Comparison of ENCODE assay signal across 8 mouse cellular contexts in genomic region chr5:115155156-115155631, GRCm38 (mm10). TPM values are rescaled to one million over a fixed set of nuclear protein-coding genes. Genes with fewer than 3 reads are reported as not detected.
DNase-seq lines count a peak whose midpoint lies in the region; ATAC-seq lines count a peak whose summit lies in the region.
"Had no signal": no experiment of that assay in that cellular context is flagged by ENCODE, and none has a peak within 500 bp of the region (broad histone marks: within the 10 kb centered on the region; RNA-seq: fewer than 3 reads in every experiment).

No protein-coding gene starts in this region.

- DNase-seq in limb, embryonic 11.5 days (ENCODE audit: low spot score), result no peak
- DNase-seq in MN1 (ENCODE audit: low spot score), result no peak
- DNase-seq in embryo, embryonic 11 days, result no peak
- DNase-seq: cerebellum, postnatal 36 days had no signal

- no peak overlapping the region for H3K27ac ChIP-seq in forebrain, embryonic 12.5 days
- H3K27ac ChIP-seq in limb, embryonic 11.5 days (replicated peaks; ENCODE audit: low read depth, low read length), result peak overlapping the region; percentile 10; the same call in 1 of the 2 replicates
- H3K27ac ChIP-seq in stomach, embryonic 14.5 days (ENCODE audit: low read length), result peak overlapping the region; percentile 6; the same call in 1 of the 2 replicates

- peaks cover 85% of the 10 kb centered on the region for H3K4me1 ChIP-seq in megakaryocyte, embryonic 14.5 days
- peaks cover 45% of the 10 kb centered on the region for H3K4me1 ChIP-seq in forebrain, embryonic 12.5 days
- H3K4me1 ChIP-seq in limb, embryonic 11.5 days (ENCODE audit: control insufficient read depth, insufficient read depth, low read length), result peaks cover 19% of the 10 kb centered on the region
- H3K4me1 ChIP-seq in stomach, embryonic 14.5 days (ENCODE audit: control insufficient read depth, insufficient read depth, low read length), result peaks cover 40% of the 10 kb centered on the region

- peak overlapping the region; percentile 79 for H3K4me2 ChIP-seq in forebrain, embryonic 12.5 days
- peak overlapping the region; percentile 81; the same call in 1 of the 2 replicates for H3K4me2 ChIP-seq in limb, embryonic 11.5 days (ENCODE audit: low read depth, severe bottlenecking)
- H3K4me2 ChIP-seq in stomach, embryonic 14.5 days (replicated peaks; ENCODE audit: low read depth, low read length), result peak overlapping the region; percentile 86

- H3K9me3 ChIP-seq in megakaryocyte, embryonic 14.5 days, result peaks cover 3% of the 10 kb centered on the region; the same call in 1 of the 2 replicates
- H3K9me3 ChIP-seq in forebrain, embryonic 12.5 days, result no peaks in the 10 kb centered on the region
- H3K9me3 ChIP-seq in limb, embryonic 11.5 days (ENCODE audit: control insufficient read depth, low read length), result no peaks in the 10 kb centered on the region; the same call in 1 of the 2 replicates
- H3K9me3 ChIP-seq in stomach, embryonic 14.5 days (ENCODE audit: control insufficient read depth, low read depth, low read length), result no peaks in the 10 kb centered on the region

- WGBS in forebrain, embryonic 12.5 days, result 77% methylated on average over 13 of the region's 13 CpGs
- WGBS in limb, embryonic 11.5 days, result 80% methylated on average over 13 of the region's 13 CpGs
- WGBS in stomach, embryonic 14.5 days, result 56% methylated on average over 13 of the region's 13 CpGs

- peak overlapping the region; percentile 97 for H3K9ac ChIP-seq in forebrain, embryonic 12.5 days
- H3K9ac ChIP-seq in limb, embryonic 11.5 days (ENCODE audit: low read length), result no peak overlapping the region
- H3K9ac ChIP-seq in stomach, embryonic 14.5 days (replicated peaks; ENCODE audit: low read depth, low read length), result peak overlapping the region; percentile 36; the same call in 1 of the 2 replicates

- H3K36me3 ChIP-seq in megakaryocyte, embryonic 14.5 days (replicated peaks; ENCODE audit: low read length), result peaks cover 44% of the 10 kb centered on the region
- H3K36me3 ChIP-seq in forebrain, embryonic 12.5 days (replicated peaks), result peaks cover 19% of the 10 kb centered on the region
- peaks cover 9% of the 10 kb centered on the region for H3K36me3 ChIP-seq in limb, embryonic 11.5 days (ENCODE audit: control insufficient read depth, insufficient read depth, low read length)
- H3K36me3 ChIP-seq in stomach, embryonic 14.5 days (ENCODE audit: control insufficient read depth, insufficient read depth, low read length), result peaks cover 17% of the 10 kb centered on the region

- no peaks in the 10 kb centered on the region for H3K27me3 ChIP-seq in megakaryocyte, embryonic 14.5 days (replicated peaks)
- no peaks in the 10 kb centered on the region for H3K27me3 ChIP-seq in forebrain, embryonic 12.5 days
- no peaks in the 10 kb centered on the region for H3K27me3 ChIP-seq in limb, embryonic 11.5 days (ENCODE audit: control insufficient read depth, insufficient read depth, low read length)
- H3K27me3 ChIP-seq in stomach, embryonic 14.5 days (ENCODE audit: control insufficient read depth, insufficient read depth, low read length), result no peaks in the 10 kb centered on the region

- ATAC-seq in megakaryocyte, adult 5-6 weeks (ENCODE audit: poor library complexity, severe bottlenecking), result no peak
- no peak for ATAC-seq in forebrain, embryonic 12.5 days (ENCODE audit: low FRiP score)
- ATAC-seq in limb, embryonic 11.5 days (ENCODE audit: insufficient number of reproducible peaks, low FRiP score, low TSS enrichment, low read depth), result no peak
- no peak for ATAC-seq in stomach, embryonic 14.5 days (ENCODE audit: insufficient number of reproducible peaks, insufficient read depth, low FRiP score, low read depth)

- peak overlapping the region; percentile 97 for H3K4me3 ChIP-seq in megakaryocyte, embryonic 14.5 days (replicated peaks)
- H3K4me3 ChIP-seq in forebrain, embryonic 12.5 days (replicated peaks), result peak overlapping the region; percentile 6; the same call in 1 of the 2 replicates
- H3K4me3 ChIP-seq in limb, embryonic 11.5 days (ENCODE audit: low read depth, low read length), result no peak overlapping the region; the same call in 1 of the 2 replicates
- peak overlapping the region; percentile 100; the same call in 1 of the 2 replicates for H3K4me3 ChIP-seq in stomach, embryonic 14.5 days (ENCODE audit: low read depth, low read length)

RNA-seq across cellular contexts. Expression of gene Mlec, which starts 2.8 kb away (rescaled TPM):
- polyA plus RNA-seq in megakaryocyte, embryonic 14.5 days (2012; ENCODE audit: insufficient read depth, low replicate concordance), result 69.9 and 84.4 TPM in 2 replicates
- 76.4 and 97.7 TPM in 2 replicates for total RNA-seq in megakaryocyte, adult 5-6 weeks (2015)
- 117 and 118 TPM in 2 replicates for total RNA-seq in megakaryocyte, adult 5-6 weeks (2017)
- polyA plus RNA-seq in forebrain, embryonic 12.5 days (2016; fragmentation: Nextera tagmentation; extraction: Ambion mirVana), result 50.3 and 50.8 TPM in 2 replicates
- 51.5 and 58.8 TPM in 2 replicates for polyA plus RNA-seq in limb, embryonic 11.5 days (2014; fragmentation: Nextera tagmentation; extraction: Ambion mirVana)
- polyA plus RNA-seq in stomach, embryonic 14.5 days (2014; fragmentation: Nextera tagmentation; extraction: Ambion mirVana), result 52.6 and 61.3 TPM in 2 replicates

RNA-seq across cellular contexts. Expression of gene Unc119b, which starts 20.4 kb away (rescaled TPM):
- 13.4 and 25.4 TPM in 2 replicates for polyA plus RNA-seq in megakaryocyte, embryonic 14.5 days (2012; ENCODE audit: insufficient read depth, low replicate concordance)
- 12.5 and 14.0 TPM in 2 replicates for total RNA-seq in megakaryocyte, adult 5-6 weeks (2015)
- 13.3 and 19.9 TPM in 2 replicates for total RNA-seq in megakaryocyte, adult 5-6 weeks (2017)
- 68.6 and 69.8 TPM in 2 replicates for polyA plus RNA-seq in forebrain, embryonic 12.5 days (2016; fragmentation: Nextera tagmentation; extraction: Ambion mirVana)
- polyA plus RNA-seq in limb, embryonic 11.5 days (2014; fragmentation: Nextera tagmentation; extraction: Ambion mirVana), result 65.3 and 65.4 TPM in 2 replicates
- polyA plus RNA-seq in stomach, embryonic 14.5 days (2014; fragmentation: Nextera tagmentation; extraction: Ambion mirVana), result 26.3 and 27.3 TPM in 2 replicates

RNA-seq across cellular contexts. Expression of gene Acads, which starts 36.0 kb away (rescaled TPM):
- 34.8 and 43.5 TPM in 2 replicates for polyA plus RNA-seq in megakaryocyte, embryonic 14.5 days (2012; ENCODE audit: insufficient read depth, low replicate concordance)
- 13.5 and 15.2 TPM in 2 replicates for total RNA-seq in megakaryocyte, adult 5-6 weeks (2015)
- 13.0 and 17.4 TPM in 2 replicates for total RNA-seq in megakaryocyte, adult 5-6 weeks (2017)
- polyA plus RNA-seq in forebrain, embryonic 12.5 days (2016; fragmentation: Nextera tagmentation; extraction: Ambion mirVana), result 32.7 and 33.0 TPM in 2 replicates
- 41.5 and 49.3 TPM in 2 replicates for polyA plus RNA-seq in limb, embryonic 11.5 days (2014; fragmentation: Nextera tagmentation; extraction: Ambion mirVana)
- 38.5 and 39.9 TPM in 2 replicates for polyA plus RNA-seq in stomach, embryonic 14.5 days (2014; fragmentation: Nextera tagmentation; extraction: Ambion mirVana)

RNA-seq across cellular contexts. Expression of gene Cabp1, which starts 39.0 kb away (rescaled TPM):
- polyA plus RNA-seq in megakaryocyte, embryonic 14.5 days (2012; ENCODE audit: insufficient read depth, low replicate concordance), result 1.7 TPM in 1 of 2 replicates, not detected in the other
- not detected in 2 replicates for total RNA-seq in megakaryocyte, adult 5-6 weeks (2015)
- total RNA-seq in megakaryocyte, adult 5-6 weeks (2017), result not detected in 2 replicates
- 6.0 and 6.1 TPM in 2 replicates for polyA plus RNA-seq in forebrain, embryonic 12.5 days (2016; fragmentation: Nextera tagmentation; extraction: Ambion mirVana)
- 1.2 and 1.9 TPM in 2 replicates for polyA plus RNA-seq in limb, embryonic 11.5 days (2014; fragmentation: Nextera tagmentation; extraction: Ambion mirVana)
- polyA plus RNA-seq in stomach, embryonic 14.5 days (2014; fragmentation: Nextera tagmentation; extraction: Ambion mirVana), result 1.00 and 1.5 TPM in 2 replicates

RNA-seq across cellular contexts. Expression of gene Gm10401, which starts 57.1 kb away (rescaled TPM):
- not detected in 2 replicates for polyA plus RNA-seq in megakaryocyte, embryonic 14.5 days (2012; ENCODE audit: insufficient read depth, low replicate concordance)
- total RNA-seq in megakaryocyte, adult 5-6 weeks (2015), result not detected in 2 replicates
- total RNA-seq in megakaryocyte, adult 5-6 weeks (2017), result not detected in 2 replicates
- 26.1 and 29.4 TPM in 2 replicates for polyA plus RNA-seq in forebrain, embryonic 12.5 days (2016; fragmentation: Nextera tagmentation; extraction: Ambion mirVana)
- 36.5 and 39.5 TPM in 2 replicates for polyA plus RNA-seq in limb, embryonic 11.5 days (2014; fragmentation: Nextera tagmentation; extraction: Ambion mirVana)
- polyA plus RNA-seq in stomach, embryonic 14.5 days (2014; fragmentation: Nextera tagmentation; extraction: Ambion mirVana), result 51.7 and 54.7 TPM in 2 replicates
